Mouse (Mus musculus): ENCODE results near the gene Plrg1.

The Plrg1 gene

DNA sequence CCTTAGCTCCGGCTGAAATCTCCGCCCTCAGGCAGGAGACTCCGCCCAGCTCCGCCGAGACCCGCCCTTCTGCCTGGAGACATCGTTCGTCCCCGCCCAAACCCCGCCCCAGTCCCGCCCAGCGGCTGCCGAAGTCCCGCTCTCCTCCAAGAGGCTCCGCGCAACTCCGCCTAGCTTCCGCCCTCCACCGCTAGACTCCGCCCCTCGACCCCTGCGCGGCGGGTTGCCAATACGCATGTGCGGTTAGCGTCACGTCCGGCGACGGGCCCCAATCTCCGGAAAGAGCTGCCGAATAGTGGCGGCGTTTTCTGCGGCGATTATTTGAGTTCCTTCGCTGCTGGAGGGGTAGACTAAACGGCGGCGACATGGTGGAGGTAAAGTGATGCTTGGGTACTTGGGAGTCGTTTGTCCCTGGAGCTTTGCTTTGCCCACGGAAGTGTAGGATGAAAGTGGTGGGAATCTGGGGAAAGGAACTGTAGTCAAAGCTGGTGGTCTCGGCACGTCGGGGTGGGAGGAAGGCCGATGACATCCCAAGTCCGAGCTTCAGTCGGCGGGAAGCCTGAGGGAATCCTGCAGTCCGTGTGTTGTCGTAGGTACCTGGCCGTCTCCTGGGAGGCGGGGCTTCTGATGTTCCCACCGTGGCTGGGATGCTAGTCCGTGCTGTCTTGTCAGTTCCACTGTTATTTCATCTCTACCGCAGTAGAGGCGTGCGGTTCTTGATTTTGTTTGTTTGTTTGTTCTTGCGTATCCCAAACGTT, at the start of gene Plrg1:
TSS of gene Plrg1 (plus strand) at position 242 of the 758 bp plus-strand sequence.
- DNase-seq, result peak; percentile 97 to 98

DNA sequence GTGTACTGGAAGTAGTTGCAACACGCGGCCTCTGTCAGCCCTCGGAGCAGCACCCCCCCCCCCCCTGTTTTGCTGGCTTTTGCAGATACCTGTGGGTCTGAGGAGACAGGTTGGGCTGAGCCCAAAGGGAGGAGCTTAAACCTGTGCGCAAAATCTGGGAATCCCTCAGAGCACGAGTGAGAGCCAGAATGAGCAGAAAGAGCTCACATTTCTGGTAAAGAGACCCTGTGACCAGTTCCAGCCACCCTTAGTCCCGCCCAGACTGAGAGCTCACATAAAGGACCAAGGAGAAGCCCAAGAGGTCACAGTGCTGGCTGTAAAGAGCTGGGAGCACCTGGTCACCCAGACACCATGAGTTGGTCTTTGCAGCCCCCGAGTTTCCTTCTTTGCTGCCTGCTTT, 47.8 kb upstream of the Plrg1 start, which contains the start of gene Fgg:
TSS of gene Fgg (plus strand) at position 168 of the 400 bp plus-strand sequence.
- DNase-seq, result no peak

DNA sequence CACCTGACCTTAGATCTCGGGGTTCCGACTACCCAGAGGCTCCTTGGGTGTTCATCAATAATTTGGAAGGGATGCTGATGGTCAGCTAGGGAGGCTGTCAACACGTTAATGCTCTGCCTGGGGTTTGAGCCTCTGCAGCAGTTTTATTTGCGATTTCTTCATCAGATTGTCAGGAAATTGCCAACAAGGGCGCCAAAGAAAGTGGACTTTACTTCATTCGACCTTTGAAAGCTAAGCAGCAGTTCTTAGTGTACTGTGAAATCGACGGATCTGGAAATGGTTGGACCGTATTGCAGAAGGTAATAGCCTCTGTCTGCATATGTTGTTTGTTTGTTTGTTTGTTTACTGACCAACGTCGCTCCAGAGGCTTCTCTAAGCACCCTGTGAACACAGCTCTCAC, 45.0 kb upstream of the Plrg1 start:
- DNase-seq, result peak; percentile 48 to 60

DNA sequence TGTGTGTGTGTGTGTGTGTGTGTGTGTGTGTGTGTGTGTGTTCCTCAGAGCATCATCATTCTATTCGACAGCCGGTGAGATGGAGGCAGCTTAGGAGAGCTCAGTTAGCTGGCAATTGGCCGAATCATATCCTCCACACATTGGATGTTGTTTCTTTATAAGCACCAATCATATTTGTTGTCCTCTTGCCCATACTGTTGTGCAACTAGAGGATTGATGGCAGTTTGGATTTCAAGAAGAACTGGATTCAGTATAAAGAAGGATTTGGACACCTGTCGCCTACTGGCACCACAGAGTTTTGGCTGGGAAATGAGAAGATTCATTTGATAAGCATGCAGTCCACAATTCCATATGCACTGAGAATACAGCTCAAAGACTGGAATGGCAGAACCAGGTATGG, 44.2 kb upstream of the Plrg1 start:
- no peak for DNase-seq

DNA sequence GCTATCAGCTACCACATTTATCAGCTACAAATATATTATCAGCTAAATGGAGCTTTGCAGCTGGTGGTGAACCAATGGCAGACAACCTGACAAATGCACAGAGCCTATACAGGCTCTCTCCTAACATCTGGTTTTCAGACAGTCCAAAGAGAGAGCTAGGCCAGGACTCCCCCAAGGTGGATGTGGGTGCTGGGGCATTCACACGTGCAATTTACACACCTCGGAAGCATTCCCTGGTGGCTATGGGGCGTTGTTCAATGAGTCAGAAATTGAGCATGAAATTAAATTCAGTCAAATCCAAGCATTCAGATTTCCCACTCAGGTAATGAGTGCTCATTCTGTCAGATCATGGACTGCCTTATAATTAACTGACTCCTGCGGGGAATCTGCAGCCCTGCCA, 43.8 kb upstream of the Plrg1 start:
- DNase-seq, result no peak

DNA sequence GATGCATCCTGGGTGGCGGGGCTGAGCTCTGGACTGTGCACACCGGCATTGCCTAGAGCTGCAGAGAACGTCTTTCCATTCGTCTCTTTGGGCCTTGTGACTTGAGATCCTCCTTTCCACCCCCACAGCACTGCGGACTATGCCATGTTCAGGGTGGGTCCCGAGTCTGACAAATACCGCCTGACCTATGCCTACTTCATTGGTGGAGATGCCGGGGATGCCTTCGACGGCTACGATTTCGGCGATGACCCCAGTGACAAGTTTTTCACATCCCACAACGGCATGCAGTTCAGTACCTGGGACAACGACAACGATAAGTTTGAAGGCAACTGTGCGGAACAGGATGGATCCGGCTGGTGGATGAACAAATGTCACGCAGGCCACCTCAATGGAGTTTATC, 42.7 kb upstream of the Plrg1 start:
- DNase-seq, result no peak

DNA sequence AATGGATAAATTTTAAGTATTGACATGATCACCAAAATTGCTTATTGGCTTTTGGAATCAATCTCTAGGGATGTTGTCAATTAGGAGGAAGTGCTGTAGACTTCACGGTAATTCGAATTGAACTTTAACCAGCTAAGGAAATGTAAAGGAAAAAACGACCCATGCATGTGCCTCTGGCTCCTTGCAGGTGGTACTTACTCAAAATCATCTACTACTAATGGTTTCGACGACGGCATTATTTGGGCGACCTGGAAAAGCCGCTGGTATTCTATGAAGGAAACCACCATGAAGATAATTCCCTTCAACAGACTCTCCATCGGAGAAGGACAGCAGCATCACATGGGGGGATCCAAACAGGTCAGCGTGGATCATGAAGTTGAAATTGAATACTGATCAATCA, 41.4 kb upstream of the Plrg1 start:
- DNase-seq, result no peak

DNA sequence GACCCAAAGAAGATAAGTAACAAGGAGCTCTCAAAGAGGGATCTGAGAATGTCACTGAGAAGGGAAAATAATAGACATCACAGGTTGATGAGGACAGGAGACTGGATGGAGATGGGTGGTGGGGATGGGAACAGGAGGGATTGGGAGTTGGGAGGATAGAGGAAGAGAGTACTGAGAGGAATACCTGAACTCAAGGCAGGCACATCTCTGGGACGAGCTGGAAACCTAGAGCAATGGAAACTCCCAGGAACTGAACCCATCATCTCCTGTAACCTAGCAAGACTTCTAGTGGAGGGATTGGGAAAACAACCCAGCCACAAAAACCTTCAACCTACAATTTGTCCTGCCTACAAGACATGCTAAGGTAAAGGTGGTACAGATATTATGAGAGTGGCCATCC, 39.1 kb upstream of the Plrg1 start:
- DNase-seq, result no peak

DNA sequence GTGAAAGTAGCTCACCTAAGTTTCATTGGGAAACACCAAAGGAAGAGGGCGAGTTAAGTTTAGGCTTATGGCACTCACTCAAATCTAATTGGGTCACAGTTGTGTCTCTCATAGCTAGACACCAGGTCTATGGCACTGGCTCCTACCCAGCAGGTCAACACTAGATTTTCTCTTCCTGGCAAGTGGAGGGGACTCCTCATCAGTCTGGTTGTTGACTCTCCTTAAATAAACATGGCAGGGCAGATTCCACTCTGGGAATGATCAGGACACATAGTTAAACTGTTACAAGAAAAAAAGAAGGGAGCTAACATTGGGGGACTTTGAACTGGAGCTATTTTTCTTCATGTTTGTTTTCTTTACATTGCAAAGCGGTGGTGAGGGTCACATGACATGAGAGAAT, 34.9 kb upstream of the Plrg1 start:
- peak in 1 of 2 experiments; percentile 55 for DNase-seq

DNA sequence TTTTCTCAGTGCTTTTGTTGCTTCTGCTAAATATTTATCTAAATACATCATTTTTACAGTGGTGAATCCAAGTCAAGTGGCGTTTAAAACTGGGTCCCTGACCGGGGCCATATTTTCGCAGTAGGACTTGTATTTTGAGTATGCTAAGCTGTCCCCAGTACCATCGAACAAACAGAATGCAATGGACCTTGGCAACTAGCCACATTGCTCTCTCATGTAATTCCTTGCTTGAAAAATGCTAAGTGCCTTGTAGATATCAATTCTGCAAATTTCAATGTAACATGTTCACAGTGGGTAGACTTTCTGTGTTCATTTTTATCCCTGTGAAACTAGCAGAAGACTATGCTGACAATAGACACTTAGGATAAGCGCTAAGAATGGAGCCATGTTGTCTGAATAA, 34.1 kb upstream of the Plrg1 start:
- no peak for DNase-seq

DNA sequence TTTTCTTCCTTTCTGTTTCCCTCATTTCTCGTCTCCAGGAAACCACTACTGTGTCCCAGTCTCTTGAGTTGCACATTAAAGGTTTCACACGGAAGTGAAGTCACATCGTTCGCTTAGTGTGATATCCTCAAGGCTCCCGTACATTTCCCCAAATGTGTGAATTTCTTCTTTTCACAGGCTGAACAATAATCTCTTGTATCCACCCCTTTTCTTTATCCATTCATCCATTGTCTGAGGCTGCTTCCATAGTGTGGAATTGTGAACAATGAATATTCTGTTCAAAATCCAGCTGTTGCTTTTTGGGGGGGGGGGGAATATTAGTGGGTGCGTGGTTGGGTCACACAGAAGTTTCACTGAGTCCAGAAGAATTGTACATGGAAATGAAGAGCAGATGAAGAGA, 30.3 kb upstream of the Plrg1 start:
- DNase-seq, result no peak

DNA sequence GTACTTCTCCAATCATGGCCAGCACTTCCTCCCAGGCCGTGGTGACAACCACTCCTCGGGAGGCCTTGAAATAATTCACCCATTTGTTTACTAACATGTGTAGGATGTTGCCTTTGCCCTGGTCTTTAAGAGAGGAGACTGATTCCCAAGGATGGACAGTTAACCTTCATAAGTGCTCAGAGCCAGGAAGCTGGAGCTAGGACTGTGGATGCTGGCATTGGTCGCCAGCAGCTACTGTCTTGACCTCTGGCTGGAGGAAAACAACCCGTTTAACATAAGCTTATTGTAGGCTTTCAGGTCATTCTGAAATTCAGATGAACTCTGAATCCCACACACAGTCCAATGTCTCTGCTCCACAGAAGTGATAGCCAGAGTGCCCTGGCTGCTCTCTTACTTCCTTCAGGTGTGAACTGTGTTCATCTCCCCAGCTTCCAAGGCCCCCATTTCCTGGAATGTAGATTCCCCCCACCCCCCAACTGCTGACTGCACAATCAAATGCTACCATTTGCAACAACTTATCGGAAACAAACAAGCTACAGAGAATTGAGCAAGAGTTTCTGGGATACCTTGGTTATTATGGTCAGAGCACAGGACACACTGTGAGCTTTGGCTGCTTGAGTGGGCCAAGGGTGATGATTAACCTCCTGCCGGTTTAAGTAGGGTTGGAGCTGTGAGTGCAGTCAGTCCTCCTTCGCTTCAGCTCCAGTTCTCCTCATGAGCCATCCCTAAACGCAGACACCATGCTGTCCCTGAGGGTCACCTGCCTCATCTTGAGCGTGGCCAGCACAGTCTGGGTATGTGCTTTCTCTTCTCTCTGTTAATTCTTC, 29.6 kb upstream of the Plrg1 start, which contains the start of gene Fga:
TSS of gene Fga (plus strand) at position 602 of the 827 bp plus-strand sequence.
- DNase-seq, result peak; percentile 65 to 67

DNA sequence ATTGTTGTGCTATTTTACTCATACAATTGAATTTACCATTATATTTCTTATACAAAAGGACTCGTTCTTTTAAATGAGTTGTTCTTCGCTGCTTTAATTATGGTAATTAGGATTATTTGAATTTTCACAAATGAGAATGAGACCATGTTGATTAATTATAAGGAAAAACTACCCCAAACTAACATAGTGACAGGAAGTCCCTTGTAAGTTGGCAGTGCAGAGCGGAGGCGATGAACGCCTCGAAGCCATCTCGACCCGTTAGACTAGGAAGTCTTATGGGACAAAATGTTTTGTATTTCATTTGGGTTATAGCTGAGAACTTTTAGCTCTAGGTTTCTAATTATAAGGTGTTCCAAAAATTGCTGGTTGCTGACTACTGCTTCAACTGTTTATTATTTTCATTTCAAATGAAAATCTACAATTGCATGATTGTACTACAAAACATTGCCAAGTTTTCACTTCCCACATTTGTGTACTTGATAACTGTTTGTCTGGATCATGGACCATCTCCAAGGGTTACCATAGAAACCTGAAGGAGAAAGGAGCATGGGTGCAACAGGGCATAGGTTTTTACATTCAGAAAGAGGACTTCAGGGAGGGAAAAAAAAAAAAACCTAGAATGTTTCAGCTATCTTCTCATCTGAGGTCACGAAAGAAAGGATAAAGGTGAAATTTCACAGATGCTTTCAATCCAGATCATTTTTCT, 27.6 kb upstream of the Plrg1 start:
- no peak for DNase-seq

DNA sequence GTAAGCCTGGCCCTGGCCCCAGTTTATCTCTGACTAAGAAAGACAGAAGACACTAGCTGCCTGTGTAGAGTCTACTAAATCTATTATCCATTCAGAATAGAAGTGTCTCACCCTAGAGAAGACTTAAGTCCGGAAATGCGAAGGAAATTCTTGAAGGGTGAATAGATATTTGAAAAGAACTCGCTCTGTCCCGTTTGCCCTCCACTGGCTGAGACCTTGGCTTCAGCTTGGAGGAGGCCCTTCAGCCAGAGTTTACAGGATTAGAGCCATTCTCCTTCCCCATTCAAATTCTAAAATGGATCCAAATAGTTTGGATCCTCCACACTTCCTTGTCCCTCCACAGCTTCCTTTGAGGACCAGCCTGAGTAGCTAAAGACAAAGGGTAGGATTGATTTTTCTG, 25.0 kb upstream of the Plrg1 start:
- DNase-seq, result no peak

DNA sequence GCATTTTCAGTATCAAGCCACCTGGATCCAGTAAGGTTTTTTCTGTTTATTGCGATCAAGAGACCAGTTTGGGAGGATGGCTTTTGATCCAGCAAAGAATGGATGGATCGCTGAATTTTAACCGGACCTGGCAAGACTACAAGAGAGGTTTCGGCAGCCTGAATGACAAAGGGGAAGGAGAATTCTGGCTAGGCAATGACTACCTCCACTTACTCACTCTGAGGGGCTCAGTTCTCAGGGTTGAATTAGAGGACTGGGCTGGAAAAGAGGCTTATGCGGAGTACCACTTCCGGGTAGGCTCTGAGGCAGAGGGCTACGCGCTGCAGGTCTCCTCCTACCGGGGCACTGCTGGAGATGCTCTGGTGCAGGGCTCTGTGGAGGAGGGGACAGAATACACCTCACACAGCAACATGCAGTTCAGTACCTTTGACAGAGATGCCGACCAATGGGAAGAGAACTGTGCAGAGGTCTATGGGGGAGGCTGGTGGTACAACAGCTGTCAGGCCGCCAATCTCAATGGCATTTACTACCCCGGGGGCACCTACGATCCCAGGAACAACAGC, 22.5 kb upstream of the Plrg1 start:
- no peak for DNase-seq

DNA sequence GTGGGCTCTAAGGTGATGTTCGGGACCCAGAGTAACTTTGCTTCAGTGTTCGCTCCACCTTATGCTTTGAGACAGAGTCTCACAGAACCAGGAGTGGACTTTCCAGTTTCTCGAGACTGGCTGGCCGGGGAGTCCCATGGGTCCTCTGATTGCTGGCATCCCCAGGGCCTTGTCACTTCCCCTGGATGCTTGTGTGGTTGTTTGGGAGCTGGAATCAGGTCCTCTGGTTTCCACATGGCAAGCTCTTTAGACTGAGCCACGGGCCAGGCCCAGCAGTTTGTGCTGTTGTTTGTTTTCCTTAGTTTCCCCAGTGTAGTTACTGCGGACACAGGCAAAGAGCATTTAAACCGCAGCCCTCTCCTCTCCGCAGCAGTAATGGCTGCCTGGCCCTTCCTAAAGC, 21.5 kb upstream of the Plrg1 start:
- DNase-seq, result no peak

DNA sequence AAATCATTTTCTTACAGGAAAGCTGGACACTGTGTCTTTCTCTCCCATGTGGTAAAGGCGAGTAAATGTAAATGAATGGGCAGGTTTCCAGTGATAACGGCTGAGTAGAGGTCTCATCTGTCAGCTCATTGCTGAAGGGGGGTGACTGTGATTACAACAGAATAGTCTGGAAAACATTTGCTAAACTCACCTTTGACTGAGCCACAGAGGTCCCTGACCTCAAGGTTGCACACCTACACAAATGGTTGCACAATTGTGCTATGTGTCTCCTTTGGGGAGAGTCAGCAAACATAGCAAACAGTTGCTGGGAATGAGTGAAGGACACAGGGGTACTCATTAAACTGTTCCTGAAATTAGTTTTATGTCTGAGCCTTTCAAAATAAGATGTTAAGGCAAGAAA, 16.5 kb upstream of the Plrg1 start:
- no peak for DNase-seq

DNA sequence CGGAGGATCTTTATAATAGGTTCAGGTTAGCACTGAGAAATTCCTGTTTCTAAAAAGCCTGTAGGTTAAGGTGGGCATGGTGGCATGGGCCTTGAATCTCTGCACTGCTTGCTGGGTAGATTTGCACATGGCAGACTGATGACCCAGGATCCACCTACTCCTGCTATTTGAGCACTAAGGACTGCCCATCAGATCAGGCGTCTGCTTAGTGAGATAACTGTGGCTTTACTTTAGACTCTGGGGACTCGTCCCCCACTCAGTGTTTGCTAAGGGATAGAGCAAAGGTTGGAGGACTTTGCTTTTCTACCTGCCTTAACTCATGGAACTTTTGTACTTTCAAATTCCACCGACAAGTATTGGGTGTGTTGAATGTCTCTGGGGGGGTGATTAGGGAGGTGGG, 15.7 kb upstream of the Plrg1 start:
- DNase-seq, result no peak

DNA sequence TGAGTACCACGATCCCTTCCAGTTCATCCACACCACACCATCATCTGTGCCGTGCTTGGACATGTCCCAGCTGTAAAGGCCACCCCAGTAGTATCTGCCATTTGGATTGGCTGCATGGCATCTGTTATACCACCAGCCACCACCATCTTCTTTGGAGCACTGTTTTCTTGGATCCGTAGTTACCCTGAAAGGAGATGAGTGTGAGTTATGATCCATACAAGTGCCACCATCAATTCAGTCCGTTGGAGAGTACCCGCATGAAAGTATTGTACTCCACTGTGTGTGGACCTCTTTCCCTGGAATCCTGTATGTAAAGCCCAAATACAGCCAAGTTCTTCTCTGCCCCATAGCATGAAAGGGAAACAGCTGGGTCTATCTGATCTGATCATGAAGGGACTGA, 12.9 kb upstream of the Plrg1 start:
- no peak for DNase-seq

DNA sequence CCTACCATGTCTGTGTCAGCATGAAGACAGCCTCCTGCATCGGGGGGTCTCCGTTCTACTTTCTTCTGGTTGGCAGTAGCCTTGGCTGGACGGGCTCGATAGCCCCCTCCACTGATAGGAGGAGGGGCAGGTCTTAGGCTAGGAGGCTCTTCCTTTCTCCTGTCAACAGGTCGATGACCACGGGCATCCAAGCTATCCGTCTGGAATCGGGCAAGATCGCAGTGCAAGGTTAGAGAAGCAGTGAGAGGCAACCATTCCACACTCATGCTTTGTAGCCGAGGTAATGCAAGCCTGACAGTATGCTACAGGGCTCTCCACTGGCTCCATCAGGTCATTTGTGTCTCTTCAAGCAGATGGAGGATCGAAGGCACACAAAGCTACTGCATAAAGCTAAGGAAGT, 8.7 kb upstream of the Plrg1 start:
- DNase-seq, result no peak

DNA sequence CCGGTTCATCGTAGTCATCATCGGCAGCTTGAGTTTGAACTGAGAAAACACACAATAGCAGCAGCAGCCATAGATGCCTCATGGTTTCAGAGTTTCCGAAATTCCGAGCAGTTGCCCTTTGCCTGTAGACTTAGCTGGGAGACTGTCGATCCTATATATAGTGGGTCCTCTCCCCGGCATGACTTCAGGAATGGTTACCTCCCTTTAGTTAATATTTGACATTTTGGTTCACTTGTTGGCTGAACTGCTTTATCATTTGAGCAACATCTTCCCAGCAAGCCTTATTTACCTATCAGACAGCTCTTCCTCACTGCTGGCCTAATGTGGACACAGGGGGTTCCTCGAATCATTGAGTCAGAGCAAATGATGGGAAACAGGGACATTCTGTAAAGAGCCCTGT, 5.6 kb upstream of the Plrg1 start, which contains the start of gene Fgb:
TSS of gene Fgb (minus strand) at position 184 of the 400 bp plus-strand sequence.
- no peak for DNase-seq

DNA sequence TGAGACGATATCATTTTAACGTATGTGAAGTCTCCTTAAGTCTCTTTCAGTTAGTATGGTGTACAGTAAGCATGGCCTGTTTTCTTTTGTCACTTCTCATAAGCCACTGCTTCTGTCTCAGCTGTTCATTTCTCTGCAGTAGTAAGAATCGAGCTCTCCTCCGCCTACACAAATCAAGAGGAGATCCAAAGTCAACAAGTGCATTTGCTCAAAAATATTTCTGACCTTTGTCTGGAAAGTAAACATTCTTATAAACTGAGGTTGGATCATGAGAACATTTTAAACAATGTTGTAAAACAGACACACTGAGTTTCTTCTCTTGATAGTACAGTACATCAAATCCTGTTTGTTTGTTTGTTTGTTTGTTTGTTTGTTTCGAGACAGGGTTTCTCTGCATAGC, 4.7 kb upstream of the Plrg1 start:
- DNase-seq, result no peak

DNA sequence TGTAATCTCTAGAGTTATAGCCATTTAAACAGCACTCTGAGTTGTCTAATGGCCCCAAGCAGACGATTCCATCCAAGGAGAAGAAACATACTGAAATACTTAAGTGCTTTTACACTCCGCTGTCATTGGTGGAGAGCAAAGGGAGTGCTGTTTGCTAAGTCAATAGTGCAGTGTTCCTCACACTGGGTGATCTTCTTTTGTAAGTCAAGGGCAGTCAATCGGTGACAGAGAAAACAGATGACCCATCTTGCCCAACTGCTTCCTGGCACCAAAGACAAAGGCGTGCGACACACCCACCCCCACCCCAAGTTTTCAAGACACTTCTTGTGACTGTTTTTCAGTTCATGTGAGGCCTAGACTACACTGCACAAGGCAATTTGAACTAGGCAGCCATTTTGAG, 3.2 kb upstream of the Plrg1 start:
- no peak for DNase-seq

Data from kidney, adult 8-10 months (tissue).